Mouse (Mus musculus): ENCODE data around the gene Sntb2. TPM values are rescaled to one million over a fixed set of nuclear protein-coding genes. Genes with fewer than 3 reads are reported as not detected.
"Not testable (repeated sequence)": the region's sequence is repeated elsewhere in the genome, so short reads cannot be mapped to it uniquely, and the experiment has no call there.

The Sntb2 gene
- polyA plus RNA-seq, 1 experiment, result 8.7 TPM

DNA sequence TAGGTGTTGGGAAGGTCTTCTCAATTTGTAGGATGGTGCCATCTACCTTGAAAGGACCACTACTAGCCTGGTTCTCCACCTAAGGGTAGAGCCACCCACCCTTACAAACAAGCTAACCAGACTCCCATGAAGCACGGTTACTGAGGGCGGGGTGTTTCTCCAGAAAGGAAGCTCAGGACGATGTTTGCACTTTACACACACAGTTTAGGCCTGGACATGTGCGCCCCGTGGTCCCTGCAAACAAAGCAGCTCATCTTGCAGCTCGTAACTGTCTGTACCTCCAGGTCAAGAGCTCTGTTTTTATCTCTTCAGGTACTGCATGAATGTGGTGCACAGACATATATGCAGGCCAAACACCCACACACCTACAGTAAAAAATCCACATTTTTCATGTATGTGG lies 28.9 kb upstream of the Sntb2 start:
- Histone ChIP-seq H3K27ac (ENCODE audit: insufficient read depth, low read length) (peak overlapping the region; percentile 11; the same call in 1 of the 2 replicates), H3K4me3 (ENCODE audit: insufficient read depth, low read length) (no peak overlapping the region), H3K4me1 (ENCODE audit: control insufficient read depth, insufficient read depth, low read length) (peaks cover 4% of the 10 kb centered on the region)
- TF ChIP-seq POLR2A (IDR thresholded peaks at IDR 0.05; ENCODE audit: extremely low read depth, insufficient read depth, low read length) (no peak), CTCF (IDR thresholded peaks at IDR 0.05; ENCODE audit: extremely low read depth, insufficient read depth, low read length) (no peak)

DNA sequence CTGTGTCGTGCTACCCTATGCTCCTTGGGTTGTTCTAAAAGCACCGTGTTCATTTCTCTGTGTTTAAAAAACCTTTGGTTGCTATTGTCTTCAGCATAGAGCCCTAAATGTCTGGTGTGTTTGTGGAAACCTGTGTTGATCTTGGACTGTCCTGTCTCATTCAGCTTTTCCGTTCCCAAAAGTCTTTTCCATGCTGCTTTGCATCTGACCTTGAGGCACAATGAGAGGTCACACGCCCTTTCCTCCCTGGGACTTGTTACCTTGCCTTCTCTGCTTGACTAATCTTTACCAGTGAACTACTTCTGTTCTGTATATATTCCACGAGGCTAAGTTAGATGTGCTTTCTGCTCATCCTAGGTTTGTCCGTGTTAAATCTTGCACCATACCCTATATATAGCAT lies 28.1 kb upstream of the Sntb2 start:
- H3K27ac ChIP-seq (ENCODE audit: insufficient read depth, low read length), result no peak overlapping the region
- no peak for TF ChIP-seq CTCF (IDR thresholded peaks at IDR 0.05; ENCODE audit: extremely low read depth, insufficient read depth, low read length)
- no peak for TF ChIP-seq POLR2A (IDR thresholded peaks at IDR 0.05; ENCODE audit: extremely low read depth, insufficient read depth, low read length)
- H3K4me1 ChIP-seq (ENCODE audit: control insufficient read depth, insufficient read depth, low read length), result peaks cover 4% of the 10 kb centered on the region
- H3K4me3 ChIP-seq (ENCODE audit: insufficient read depth, low read length), result no peak overlapping the region

- H3K4me3 ChIP-seq (ENCODE audit: insufficient read depth, low read length), result no peak overlapping the region
- no peak overlapping the region for H3K27ac ChIP-seq (ENCODE audit: insufficient read depth, low read length)
- H3K4me1 ChIP-seq (ENCODE audit: control insufficient read depth, insufficient read depth, low read length), result peaks cover 4% of the 10 kb centered on the region
- TF ChIP-seq CTCF (IDR thresholded peaks at IDR 0.05; ENCODE audit: extremely low read depth, insufficient read depth, low read length) (no peak), POLR2A (IDR thresholded peaks at IDR 0.05; ENCODE audit: extremely low read depth, insufficient read depth, low read length) (no peak)
Observed at GRCm38 (mm10) chr8:106908291-106908690, 27.3 kb upstream of the Sntb2 start.

- TF ChIP-seq CTCF (IDR thresholded peaks at IDR 0.05; ENCODE audit: extremely low read depth, insufficient read depth, low read length) (no peak), POLR2A (IDR thresholded peaks at IDR 0.05; ENCODE audit: extremely low read depth, insufficient read depth, low read length) (no peak)
- Histone ChIP-seq H3K4me3 (ENCODE audit: insufficient read depth, low read length) (no peak overlapping the region), H3K4me1 (ENCODE audit: control insufficient read depth, insufficient read depth, low read length) (no peaks in the 10 kb centered on the region), H3K27ac (ENCODE audit: insufficient read depth, low read length) (no peak overlapping the region)
Observed at GRCm38 (mm10) chr8:106913631-106914030, 21.9 kb upstream of the Sntb2 start.

- TF ChIP-seq POLR2A (IDR thresholded peaks at IDR 0.05; ENCODE audit: extremely low read depth, insufficient read depth, low read length) (no peak), CTCF (IDR thresholded peaks at IDR 0.05; ENCODE audit: extremely low read depth, insufficient read depth, low read length) (no peak)
- H3K4me3 ChIP-seq (ENCODE audit: insufficient read depth, low read length), result no peak overlapping the region
- H3K4me1 ChIP-seq (ENCODE audit: control insufficient read depth, insufficient read depth, low read length), result no peaks in the 10 kb centered on the region; the same call in 1 of the 2 replicates
- no peak overlapping the region for H3K27ac ChIP-seq (ENCODE audit: insufficient read depth, low read length)
Observed at GRCm38 (mm10) chr8:106919721-106920394, 15.7 kb upstream of the Sntb2 start.

DNA sequence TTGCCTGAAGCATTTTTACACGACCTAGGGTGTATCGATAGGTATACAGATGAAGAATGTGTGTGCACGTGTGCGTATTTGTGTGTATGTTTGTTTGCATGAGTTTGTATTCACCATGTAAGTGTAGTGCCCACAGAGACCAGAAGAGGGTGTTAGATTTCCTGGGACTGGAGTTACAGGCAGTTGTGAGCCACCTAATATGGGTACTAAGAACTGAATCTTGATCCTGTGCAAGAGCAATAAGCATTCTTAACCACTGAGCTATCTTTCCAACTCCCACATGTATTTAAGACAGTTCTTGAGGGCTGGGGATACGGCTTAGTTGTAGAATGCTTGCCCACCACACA lies 15.2 kb upstream of the Sntb2 start:
- no peaks in the 10 kb centered on the region; the same call in 1 of the 2 replicates for H3K4me1 ChIP-seq (ENCODE audit: control insufficient read depth, insufficient read depth, low read length)
- H3K4me3 ChIP-seq (ENCODE audit: insufficient read depth, low read length), result no peak overlapping the region
- no peak overlapping the region for H3K27ac ChIP-seq (ENCODE audit: insufficient read depth, low read length)
- no peak for TF ChIP-seq CTCF (IDR thresholded peaks at IDR 0.05; ENCODE audit: extremely low read depth, insufficient read depth, low read length)
- TF ChIP-seq POLR2A (IDR thresholded peaks at IDR 0.05; ENCODE audit: extremely low read depth, insufficient read depth, low read length), result no peak

GRCm38 (mm10) chr8:106924057-106924456 lies 11.5 kb upstream of the Sntb2 start:
- no peak overlapping the region for H3K27ac ChIP-seq (ENCODE audit: insufficient read depth, low read length)
- H3K4me1 ChIP-seq (ENCODE audit: control insufficient read depth, insufficient read depth, low read length), result no peaks in the 10 kb centered on the region; the same call in 1 of the 2 replicates
- H3K4me3 ChIP-seq (ENCODE audit: insufficient read depth, low read length), result no peak overlapping the region
- TF ChIP-seq CTCF (IDR thresholded peaks at IDR 0.05; ENCODE audit: extremely low read depth, insufficient read depth, low read length) (no peak), POLR2A (IDR thresholded peaks at IDR 0.05; ENCODE audit: extremely low read depth, insufficient read depth, low read length) (no peak)

DNA sequence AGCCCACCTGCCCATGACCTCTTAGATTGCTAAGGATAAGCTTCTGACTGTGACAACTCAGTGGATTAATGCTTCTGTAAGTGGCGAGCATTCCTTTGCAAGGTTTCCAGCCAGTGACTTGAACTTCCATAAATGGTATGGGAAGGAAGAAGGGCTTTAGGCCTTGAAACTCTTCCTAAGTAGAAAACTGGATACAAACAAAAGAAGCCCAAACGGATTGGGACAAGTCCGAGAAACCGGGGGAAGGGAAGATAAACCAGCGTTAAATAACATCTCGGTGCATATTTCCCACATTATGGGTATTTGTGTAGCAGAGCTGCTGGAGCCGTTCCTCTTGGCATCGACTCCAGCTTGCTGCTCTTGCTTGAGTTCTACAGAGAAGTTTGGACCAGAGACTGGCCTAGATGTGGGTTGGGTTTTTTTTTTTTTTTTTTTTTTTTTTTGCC lies 10.6 kb upstream of the Sntb2 start:
- TF ChIP-seq CTCF (IDR thresholded peaks at IDR 0.05; ENCODE audit: extremely low read depth, insufficient read depth, low read length), result no peak
- TF ChIP-seq POLR2A (IDR thresholded peaks at IDR 0.05; ENCODE audit: extremely low read depth, insufficient read depth, low read length), result no peak
- H3K4me1 ChIP-seq (ENCODE audit: control insufficient read depth, insufficient read depth, low read length), result no peaks in the 10 kb centered on the region; the same call in 1 of the 2 replicates
- H3K27ac ChIP-seq (ENCODE audit: insufficient read depth, low read length), result no peak overlapping the region
- H3K4me3 ChIP-seq (ENCODE audit: insufficient read depth, low read length), result no peak overlapping the region

DNA sequence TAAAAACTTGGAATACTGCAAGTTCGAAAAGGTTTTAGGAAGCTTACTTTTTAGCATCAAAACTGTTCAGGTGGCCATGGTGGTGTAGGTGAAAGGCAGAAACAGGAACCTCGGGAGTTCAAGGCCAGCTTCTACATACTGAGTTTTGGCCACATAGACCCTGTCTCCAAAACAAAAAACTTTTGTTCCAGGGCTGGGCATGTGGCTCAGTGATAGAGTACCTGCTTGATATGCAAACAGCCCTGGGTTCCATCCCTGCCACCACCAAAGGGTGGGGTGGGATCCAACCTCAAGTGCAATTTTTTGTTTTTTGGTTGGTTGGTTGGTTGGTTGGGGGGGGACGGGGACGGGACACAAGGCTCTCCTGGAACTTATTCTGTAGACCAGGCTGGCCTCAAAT lies 10.1 kb upstream of the Sntb2 start:
- Histone ChIP-seq H3K4me1 (ENCODE audit: control insufficient read depth, insufficient read depth, low read length) (no peaks in the 10 kb centered on the region), H3K4me3 (ENCODE audit: insufficient read depth, low read length) (no peak overlapping the region), H3K27ac (ENCODE audit: insufficient read depth, low read length) (no peak overlapping the region)
- TF ChIP-seq CTCF (IDR thresholded peaks at IDR 0.05; ENCODE audit: extremely low read depth, insufficient read depth, low read length) (no peak), POLR2A (IDR thresholded peaks at IDR 0.05; ENCODE audit: extremely low read depth, insufficient read depth, low read length) (no peak)

GRCm38 (mm10) chr8:106927247-106927646 lies 8.3 kb upstream of the Sntb2 start:
- no peak for TF ChIP-seq POLR2A (IDR thresholded peaks at IDR 0.05; ENCODE audit: extremely low read depth, insufficient read depth, low read length)
- peak; percentile 33; the same call in 1 of the 2 replicates for TF ChIP-seq CTCF (IDR thresholded peaks at IDR 0.05; ENCODE audit: extremely low read depth, insufficient read depth, low read length)
- Histone ChIP-seq H3K27ac (ENCODE audit: insufficient read depth, low read length) (no peak overlapping the region), H3K4me1 (ENCODE audit: control insufficient read depth, insufficient read depth, low read length) (no peaks in the 10 kb centered on the region; the same call in 1 of the 2 replicates), H3K4me3 (ENCODE audit: insufficient read depth, low read length) (no peak overlapping the region)

- not testable (repeated sequence) for H3K4me3 ChIP-seq (ENCODE audit: insufficient read depth, low read length); H3K27ac ChIP-seq (ENCODE audit: insufficient read depth, low read length); H3K4me1 ChIP-seq (ENCODE audit: control insufficient read depth, insufficient read depth, low read length)
Observed at GRCm38 (mm10) chr8:106928182-106928581, 7.4 kb upstream of the Sntb2 start.

Data from cortical plate, adult 2 months (tissue).